Mouse (Mus musculus): Measurements from ENCODE around the gene Gm10097. TPM values are rescaled to one million over a fixed set of nuclear protein-coding genes. Genes with fewer than 3 reads are reported as not detected.

Gene Gm10097
- 0.14 and 0.24 TPM in 2 replicates for polyA plus RNA-seq (2015; fragmentation: Nextera tagmentation; extraction: Ambion mirVana)

GRCm38 (mm10) chr10:5068676-5069265 lies at the start of gene Gm10097:
Gene Gm10097 (plus strand): TSS chr10:5069192.
- no peak within 1 kb of the TSS for H3K27ac ChIP-seq (ENCODE audit: low read depth, low read length)
- no peaks in the 10 kb centered on the region for H3K4me1 ChIP-seq (ENCODE audit: control insufficient read depth, insufficient read depth, low read depth, low read length)
- H3K36me3 ChIP-seq (ENCODE audit: control insufficient read depth, insufficient read depth, low read length): peaks cover 6% of the 10 kb centered on the region; the same call in 1 of the 2 replicates
- no peak within 1 kb of the TSS for H3K4me3 ChIP-seq (ENCODE audit: low read length)
- H3K9me3 ChIP-seq (ENCODE audit: control insufficient read depth, low read length): no peaks in the 10 kb centered on the region
- H3K9ac ChIP-seq (ENCODE audit: low read depth, low read length): no peak within 1 kb of the TSS
- ATAC-seq: no peak
- H3K4me2 ChIP-seq (ENCODE audit: low read length): no peak within 1 kb of the TSS
- H3K27me3 ChIP-seq (replicated peaks; ENCODE audit: control insufficient read depth, insufficient read depth, low read length): no peaks in the 10 kb centered on the region
- WGBS: 84% methylated on average over 14 of the region's 14 CpGs

- H3K9me3 ChIP-seq (ENCODE audit: control insufficient read depth, low read length): no peaks in the 10 kb centered on the region
- H3K27ac ChIP-seq (ENCODE audit: low read depth, low read length): no peak overlapping the region
- H3K4me1 ChIP-seq (ENCODE audit: control insufficient read depth, insufficient read depth, low read depth, low read length): no peaks in the 10 kb centered on the region
- no peak overlapping the region for H3K9ac ChIP-seq (ENCODE audit: low read depth, low read length)
- 94% methylated on average over 4 of the region's 4 CpGs for WGBS
- peaks cover 7% of the 10 kb centered on the region for H3K36me3 ChIP-seq (ENCODE audit: control insufficient read depth, insufficient read depth, low read length)
- H3K4me3 ChIP-seq (ENCODE audit: low read length): no peak overlapping the region
- H3K27me3 ChIP-seq (replicated peaks; ENCODE audit: control insufficient read depth, insufficient read depth, low read length): no peaks in the 10 kb centered on the region
- ATAC-seq: no peak
- H3K4me2 ChIP-seq (ENCODE audit: low read length): no peak overlapping the region
Observed at GRCm38 (mm10) chr10:5025906-5026305, 43.1 kb upstream of the Gm10097 start.

- H3K9me3 ChIP-seq (ENCODE audit: control insufficient read depth, low read length): no peaks in the 10 kb centered on the region
- no peaks in the 10 kb centered on the region for H3K4me1 ChIP-seq (ENCODE audit: control insufficient read depth, insufficient read depth, low read depth, low read length)
- H3K9ac ChIP-seq (ENCODE audit: low read depth, low read length): no peak overlapping the region
- no peaks in the 10 kb centered on the region for H3K27me3 ChIP-seq (replicated peaks; ENCODE audit: control insufficient read depth, insufficient read depth, low read length)
- ATAC-seq: no peak
- peaks cover 3% of the 10 kb centered on the region for H3K36me3 ChIP-seq (ENCODE audit: control insufficient read depth, insufficient read depth, low read length)
- no peak overlapping the region for H3K27ac ChIP-seq (ENCODE audit: low read depth, low read length)
- WGBS: 65% methylated on average over 1 of the region's 1 CpGs
- no peak overlapping the region for H3K4me2 ChIP-seq (ENCODE audit: low read length)
- H3K4me3 ChIP-seq (ENCODE audit: low read length): no peak overlapping the region
Observed at GRCm38 (mm10) chr10:5027208-5027607, 41.8 kb upstream of the Gm10097 start.

GRCm38 (mm10) chr10:5028301-5028700 lies 40.7 kb upstream of the Gm10097 start:
- Histone ChIP-seq H3K4me2 (ENCODE audit: low read length) (no peak overlapping the region), H3K9me3 (ENCODE audit: control insufficient read depth, low read length) (no peaks in the 10 kb centered on the region), H3K4me3 (ENCODE audit: low read length) (no peak overlapping the region), H3K36me3 (ENCODE audit: control insufficient read depth, insufficient read depth, low read length) (peaks cover 6% of the 10 kb centered on the region; the same call in 1 of the 2 replicates), H3K27me3 (replicated peaks; ENCODE audit: control insufficient read depth, insufficient read depth, low read length) (no peaks in the 10 kb centered on the region), H3K4me1 (ENCODE audit: control insufficient read depth, insufficient read depth, low read depth, low read length) (no peaks in the 10 kb centered on the region), H3K9ac (ENCODE audit: low read depth, low read length) (no peak overlapping the region), H3K27ac (ENCODE audit: low read depth, low read length) (no peak overlapping the region)
- ATAC-seq: no peak
- WGBS: 84% methylated on average over 9 of the region's 9 CpGs

- H3K27ac ChIP-seq (ENCODE audit: low read depth, low read length): no peak overlapping the region
- H3K27me3 ChIP-seq (replicated peaks; ENCODE audit: control insufficient read depth, insufficient read depth, low read length): no peaks in the 10 kb centered on the region
- H3K4me3 ChIP-seq (ENCODE audit: low read length): no peak overlapping the region
- H3K4me1 ChIP-seq (ENCODE audit: control insufficient read depth, insufficient read depth, low read depth, low read length): no peaks in the 10 kb centered on the region
- H3K9ac ChIP-seq (ENCODE audit: low read depth, low read length): no peak overlapping the region
- ATAC-seq: no peak
- 82% methylated on average over 2 of the region's 2 CpGs for WGBS
- no peak overlapping the region for H3K4me2 ChIP-seq (ENCODE audit: low read length)
- no peaks in the 10 kb centered on the region for H3K9me3 ChIP-seq (ENCODE audit: control insufficient read depth, low read length)
- H3K36me3 ChIP-seq (ENCODE audit: control insufficient read depth, insufficient read depth, low read length): peaks cover 8% of the 10 kb centered on the region; the same call in 1 of the 2 replicates
Observed at GRCm38 (mm10) chr10:5029161-5029560, 39.8 kb upstream of the Gm10097 start.

- Histone ChIP-seq H3K4me2 (ENCODE audit: low read length) (no peak overlapping the region), H3K27me3 (replicated peaks; ENCODE audit: control insufficient read depth, insufficient read depth, low read length) (no peaks in the 10 kb centered on the region), H3K4me1 (ENCODE audit: control insufficient read depth, insufficient read depth, low read depth, low read length) (no peaks in the 10 kb centered on the region), H3K9me3 (ENCODE audit: control insufficient read depth, low read length) (no peaks in the 10 kb centered on the region), H3K36me3 (ENCODE audit: control insufficient read depth, insufficient read depth, low read length) (peaks cover 8% of the 10 kb centered on the region; the same call in 1 of the 2 replicates), H3K9ac (ENCODE audit: low read depth, low read length) (no peak overlapping the region), H3K4me3 (ENCODE audit: low read length) (no peak overlapping the region), H3K27ac (ENCODE audit: low read depth, low read length) (no peak overlapping the region)
- 100% methylated on average over 1 of the region's 1 CpGs for WGBS
- no peak for ATAC-seq
Observed at GRCm38 (mm10) chr10:5029883-5030282, 39.1 kb upstream of the Gm10097 start.

- Histone ChIP-seq H3K9me3 (ENCODE audit: control insufficient read depth, low read length) (no peaks in the 10 kb centered on the region), H3K4me1 (ENCODE audit: control insufficient read depth, insufficient read depth, low read depth, low read length) (no peaks in the 10 kb centered on the region), H3K27ac (ENCODE audit: low read depth, low read length) (no peak overlapping the region), H3K4me2 (ENCODE audit: low read length) (no peak overlapping the region), H3K27me3 (replicated peaks; ENCODE audit: control insufficient read depth, insufficient read depth, low read length) (no peaks in the 10 kb centered on the region; the same call in 1 of the 2 replicates), H3K36me3 (ENCODE audit: control insufficient read depth, insufficient read depth, low read length) (peaks cover 15% of the 10 kb centered on the region), H3K9ac (ENCODE audit: low read depth, low read length) (no peak overlapping the region), H3K4me3 (ENCODE audit: low read length) (no peak overlapping the region)
- WGBS: 33% methylated on average over 15 of the region's 15 CpGs
- ATAC-seq: peak; percentile 27; the same call in 1 of the 2 replicates
Observed at GRCm38 (mm10) chr10:5032192-5033048, 36.6 kb upstream of the Gm10097 start.

GRCm38 (mm10) chr10:5041254-5041653 lies 27.7 kb upstream of the Gm10097 start:
- no peaks in the 10 kb centered on the region for H3K4me1 ChIP-seq (ENCODE audit: control insufficient read depth, insufficient read depth, low read depth, low read length)
- H3K27me3 ChIP-seq (replicated peaks; ENCODE audit: control insufficient read depth, insufficient read depth, low read length): no peaks in the 10 kb centered on the region; the same call in 1 of the 2 replicates
- no peaks in the 10 kb centered on the region for H3K9me3 ChIP-seq (ENCODE audit: control insufficient read depth, low read length)
- H3K4me3 ChIP-seq (ENCODE audit: low read length): no peak overlapping the region
- WGBS: 69% methylated on average over 8 of the region's 8 CpGs
- H3K36me3 ChIP-seq (ENCODE audit: control insufficient read depth, insufficient read depth, low read length): peaks cover 21% of the 10 kb centered on the region
- no peak overlapping the region for H3K4me2 ChIP-seq (ENCODE audit: low read length)
- H3K27ac ChIP-seq (ENCODE audit: low read depth, low read length): no peak overlapping the region
- H3K9ac ChIP-seq (ENCODE audit: low read depth, low read length): no peak overlapping the region
- ATAC-seq: no peak

- H3K9me3 ChIP-seq (ENCODE audit: control insufficient read depth, low read length): no peaks in the 10 kb centered on the region
- 91% methylated on average over 8 of the region's 8 CpGs for WGBS
- H3K4me2 ChIP-seq (ENCODE audit: low read length): no peak overlapping the region
- H3K36me3 ChIP-seq (ENCODE audit: control insufficient read depth, insufficient read depth, low read length): peaks cover 26% of the 10 kb centered on the region
- no peak overlapping the region for H3K27ac ChIP-seq (ENCODE audit: low read depth, low read length)
- no peak overlapping the region for H3K9ac ChIP-seq (ENCODE audit: low read depth, low read length)
- no peaks in the 10 kb centered on the region for H3K4me1 ChIP-seq (ENCODE audit: control insufficient read depth, insufficient read depth, low read depth, low read length)
- no peak overlapping the region for H3K4me3 ChIP-seq (ENCODE audit: low read length)
- H3K27me3 ChIP-seq (replicated peaks; ENCODE audit: control insufficient read depth, insufficient read depth, low read length): no peaks in the 10 kb centered on the region
- no peak for ATAC-seq
Observed at GRCm38 (mm10) chr10:5044481-5044880, 24.5 kb upstream of the Gm10097 start.
